Comparison of ENCODE assay signal across 8 mouse cellular contexts in the genomic region with DNA sequence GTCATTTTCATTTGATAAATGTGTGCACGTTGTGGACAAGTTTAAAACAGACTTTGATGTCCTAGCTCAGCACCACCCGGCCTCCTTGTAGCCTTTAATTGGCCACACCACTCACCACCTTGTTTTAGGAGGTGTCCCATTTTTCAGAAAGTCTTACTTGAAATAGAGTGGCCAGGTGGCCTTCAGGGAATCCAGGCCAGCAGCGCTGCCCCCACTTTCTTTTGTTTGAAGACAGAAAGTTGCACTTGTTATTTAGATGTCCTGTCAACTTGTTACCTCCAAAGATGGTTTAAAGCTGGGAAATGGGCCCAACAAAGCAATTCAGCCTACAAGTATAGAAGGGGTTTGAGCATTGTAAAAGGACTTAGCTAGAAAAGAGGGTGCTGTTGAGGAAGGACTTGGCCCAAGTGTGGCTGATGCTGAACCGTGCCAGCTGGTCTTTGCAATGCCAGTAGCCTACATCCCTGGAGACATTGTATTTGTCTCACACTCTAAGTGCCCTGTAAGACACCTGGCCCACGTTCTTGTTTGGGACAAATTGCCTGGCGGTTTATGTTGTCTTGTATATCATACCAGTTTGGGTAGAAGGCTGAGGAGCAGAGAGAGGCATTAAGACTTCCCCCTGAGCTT. TPM values are rescaled to one million over a fixed set of nuclear protein-coding genes. Genes with fewer than 3 reads are reported as not detected.
DNase-seq lines count a peak whose midpoint lies in the region; ATAC-seq and TF ChIP-seq lines count a peak whose summit lies in the region.

No protein-coding gene starts in this region.

- intact Hi-C loops in left cerebral cortex, adult 2 months (cut with DNase I) = loop anchor here (1.0 kb wide), 1 partner anchor 72 kb away; no protein-coding TSS in a partner anchor
- intact Hi-C loops in left cerebral cortex, postnatal 10 days (cut with DNase I) = loop anchor here (5.0 kb wide), 2 partner anchors 49 to 81 kb away; no protein-coding TSS in a partner anchor

- 49% methylated on average over 6 of the region's 6 CpGs for WGBS in embryonic facial prominence, embryonic 10.5 days
- WGBS in neural tube, embryonic 12.5 days = 31% methylated on average over 6 of the region's 6 CpGs

- H3K27me3 ChIP-seq in embryonic facial prominence, embryonic 10.5 days (replicated peaks; ENCODE audit: low read depth, poor library complexity, severe bottlenecking) = no peaks in the 10 kb centered on the region
- H3K27me3 ChIP-seq in neural tube, embryonic 12.5 days (replicated peaks) = no peaks in the 10 kb centered on the region

- no peaks in the 10 kb centered on the region for H3K9me3 ChIP-seq in embryonic facial prominence, embryonic 10.5 days
- no peaks in the 10 kb centered on the region for H3K9me3 ChIP-seq in neural tube, embryonic 12.5 days

- H3K4me1 ChIP-seq in embryonic facial prominence, embryonic 10.5 days = peaks cover 19% of the 10 kb centered on the region
- peaks cover 10% of the 10 kb centered on the region for H3K4me1 ChIP-seq in neural tube, embryonic 12.5 days

- no peak for ATAC-seq in neural tube, embryonic 12.5 days (ENCODE audit: low FRiP score, low read depth)

- no peak for TF ChIP-seq CTCF in left cerebral cortex, adult 2 months (IDR thresholded peaks at IDR 0.05)

- H3K9ac ChIP-seq in neural tube, embryonic 12.5 days = peak overlapping the region; percentile 93

- DNase-seq in left cerebral cortex, adult 2 months (ENCODE audit: extremely low spot score in 1 of 2, low spot score in 2 of 2) = no peak
- no peak for DNase-seq in left cerebral cortex, postnatal 10 days (ENCODE audit: extremely low spot score in 1 of 2, low spot score in 2 of 2)
- DNase-seq in embryonic facial prominence, embryonic 10.5 days (ENCODE audit: low spot score) = peak; percentile 14
- DNase-seq in induced T-regulatory cell, adult 2 months (ENCODE audit: low read depth) = peak; percentile 49
- DNase-seq in frontal cortex, adult 2 months (ENCODE audit: extremely low spot score in 1 of 2, low spot score in 1 of 2) = no peak
- no peak for DNase-seq in right cerebral cortex, postnatal 25 days
- no peak for DNase-seq in cerebellum, postnatal 25 days

- H3K4me2 ChIP-seq in neural tube, embryonic 12.5 days (replicated peaks) = peak overlapping the region; percentile 68

- H3K4me3 ChIP-seq in left cerebral cortex, adult 2 months = peak overlapping the region; percentile 88
- peak overlapping the region; percentile 85 for H3K4me3 ChIP-seq in embryonic facial prominence, embryonic 10.5 days
- peak overlapping the region; percentile 91 for H3K4me3 ChIP-seq in neural tube, embryonic 12.5 days

- H3K27ac ChIP-seq in left cerebral cortex, adult 2 months = peak overlapping the region; percentile 90
- peak overlapping the region; percentile 99 for H3K27ac ChIP-seq in embryonic facial prominence, embryonic 10.5 days (replicated peaks)
- H3K27ac ChIP-seq in neural tube, embryonic 12.5 days = no peak overlapping the region

- H3K36me3 ChIP-seq in embryonic facial prominence, embryonic 10.5 days (replicated peaks) = peaks cover 42% of the 10 kb centered on the region
- H3K36me3 ChIP-seq in neural tube, embryonic 12.5 days = peaks cover 7% of the 10 kb centered on the region; the same call in 1 of the 2 replicates

RNA-seq across cellular contexts. Expression of a gene that starts 1.1 kb away (rescaled TPM):
- total RNA-seq in left cerebral cortex, adult 2 months (2021) = 10 to 100 TPM; 51.3 to 69.5 TPM
- 10 to 100 TPM; 57.7 to 60.9 TPM for total RNA-seq in left cerebral cortex, postnatal 10 days (2021)
- polyA plus RNA-seq in embryonic facial prominence, embryonic 10.5 days (2016; fragmentation: Nextera tagmentation; extraction: Ambion mirVana) = 109 and 114 TPM in 2 replicates
- polyA plus RNA-seq in neural tube, embryonic 12.5 days (2016; fragmentation: Nextera tagmentation; extraction: Ambion mirVana) = 100 and 103 TPM in 2 replicates
- 83.1 and 88.2 TPM in 2 replicates for polyA plus RNA-seq in frontal cortex, adult 2 months (2012; rRNA removed)

RNA-seq across cellular contexts. Expression of a gene that starts 27.0 kb away (rescaled TPM):
- total RNA-seq in left cerebral cortex, adult 2 months (2021) = under 1 TPM; 0.40 to 0.48 TPM
- total RNA-seq in left cerebral cortex, postnatal 10 days (2021) = under 1 TPM; 0.51 to 0.85 TPM
- polyA plus RNA-seq in embryonic facial prominence, embryonic 10.5 days (2016; fragmentation: Nextera tagmentation; extraction: Ambion mirVana) = 0.75 and 1.1 TPM in 2 replicates
- polyA plus RNA-seq in neural tube, embryonic 12.5 days (2016; fragmentation: Nextera tagmentation; extraction: Ambion mirVana) = 0.97 and 1.0 TPM in 2 replicates
- 0.80 and 0.96 TPM in 2 replicates for polyA plus RNA-seq in frontal cortex, adult 2 months (2012; rRNA removed)

RNA-seq across cellular contexts. Expression of a gene that starts 58.0 kb away (rescaled TPM):
- 10 to 100 TPM; 41.4 to 43.8 TPM for total RNA-seq in left cerebral cortex, adult 2 months (2021)
- total RNA-seq in left cerebral cortex, postnatal 10 days (2021) = 10 to 100 TPM; 78.1 to 82.5 TPM
- polyA plus RNA-seq in embryonic facial prominence, embryonic 10.5 days (2016; fragmentation: Nextera tagmentation; extraction: Ambion mirVana) = 9.8 and 10.5 TPM in 2 replicates
- 102 and 111 TPM in 2 replicates for polyA plus RNA-seq in neural tube, embryonic 12.5 days (2016; fragmentation: Nextera tagmentation; extraction: Ambion mirVana)
- polyA plus RNA-seq in frontal cortex, adult 2 months (2012; rRNA removed) = 52.2 and 64.5 TPM in 2 replicates

Comparison
In these comparisons a context has a peak if more than half of its experiments do, and no peak if none do; other contexts are left out.
1. DNase-seq: peak in embryonic facial prominence, embryonic 10.5 days (single experiment) and induced T-regulatory cell, adult 2 months (single experiment); none in left cerebral cortex, adult 2 months (0 of 2), left cerebral cortex, postnatal 10 days (0 of 2), frontal cortex, adult 2 months (0 of 2), right cerebral cortex, postnatal 25 days (single experiment) and cerebellum, postnatal 25 days (0 of 2).
2. Peak in every context shown above with its lines, with median percentiles within 50 percentile points of each other: H3K4me3 ChIP-seq.